Mouse (Mus musculus): ENCODE data around the gene Akap9.

DNA sequence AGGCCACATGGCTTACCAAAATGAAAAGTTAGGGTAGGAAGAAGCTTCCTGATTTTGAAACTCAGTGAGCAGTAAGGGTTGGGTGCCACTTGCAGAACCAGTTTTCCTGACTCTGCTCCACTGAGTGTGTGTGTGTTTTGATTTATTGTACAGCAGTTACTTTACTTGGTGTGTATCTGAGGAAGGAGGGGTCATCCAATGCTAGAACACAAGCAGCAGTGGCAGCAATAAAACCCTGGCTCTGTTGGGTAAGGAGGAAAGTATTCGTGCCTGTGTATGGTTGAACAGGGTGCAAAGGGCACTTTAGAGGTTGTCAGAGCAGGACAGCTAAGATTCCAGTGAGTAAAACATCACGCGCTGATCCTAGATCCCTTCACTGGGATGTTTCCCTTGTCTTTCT lies 11.1 kb downstream of the Akap9 start:
- no peak for TF ChIP-seq GATA1 (IDR thresholded peaks at IDR 0.05; ENCODE audit: borderline replicate concordance, low read length)
- TF ChIP-seq FLI1 (IDR thresholded peaks at IDR 0.05; ENCODE audit: low read length): no peak

Data from megakaryocyte, embryonic 14.5 days (primary cell).